Mouse (Mus musculus): ENCODE measurements around the gene Gm8362.
A peak's percentile ranks its signal among the peaks of the same experiment; 100 is the strongest.
"Not testable (repeated sequence)": the region's sequence is repeated elsewhere in the genome, so short reads cannot be mapped to it uniquely, and the experiment has no call there.

The Gm8362 gene

GRCm38 (mm10) chr14:6774311-6774710, at the start of gene Gm8362:
Gene Gm8362, minus strand, starts transcription at chr14:6774411.
- not testable (repeated sequence) for DNase-seq (ENCODE audit: low spot score)

GRCm38 (mm10) chr14:6823297-6823696, 49.1 kb upstream of the Gm8362 start:
- DNase-seq (ENCODE audit: low spot score) = not testable (repeated sequence)

- not testable (repeated sequence) for DNase-seq (ENCODE audit: low spot score)
These were observed 17.0 kb downstream of the Gm8362 start for GRCm38 (mm10) chr14:6757231-6757536.

- peak; percentile 39 for DNase-seq (ENCODE audit: low spot score)
These were observed 17.6 kb downstream of the Gm8362 start for GRCm38 (mm10) chr14:6756384-6757230.

- DNase-seq (ENCODE audit: low spot score) = not testable (repeated sequence)
These were observed 32.0 kb downstream of the Gm8362 start, which contains the start of gene Gm3636 for GRCm38 (mm10) chr14:6742232-6742631. Gene Gm3636, minus strand, starts transcription at chr14:6742332.

- DNase-seq (ENCODE audit: low spot score) = not testable (repeated sequence)
These were observed 54.1 kb downstream of the Gm8362 start, which contains the start of gene Gm8050 for GRCm38 (mm10) chr14:6720151-6720550. Gene Gm8050, minus strand, starts transcription at chr14:6720251.

All from retina, embryonic 14.5 days (tissue).